Mouse (Mus musculus) intestine, postnatal 0 days (tissue): ENCODE measurements around the gene Clstn2. TPM values are rescaled to one million over a fixed set of nuclear protein-coding genes. Genes with fewer than 3 reads are reported as not detected.

Experiments
- ATAC-seq: fragments of 200-750 bp; cut with Nextera tagmentation; 2 replicates; pipeline ENCODE4 v1.8.0; 2017; ENCODE audit warnings: mild to moderate bottlenecking, moderate TSS enrichment, moderate library complexity
- H3K27ac ChIP-seq: fragments of 300-500 bp; sonication (generic); 2 replicates; pipeline ENCODE4 v1.5.1; 2014; ENCODE audit warnings: mild to moderate bottlenecking, low read depth, low read length, moderate library complexity
- H3K27me3 ChIP-seq: fragments of 300-500 bp; sonication (generic); replicated peaks from 2 replicates; pipeline ENCODE4 v1.6.1; 2014; ENCODE audit warnings: low read length, mixed read lengths; ENCODE audit not compliant: control insufficient read depth, insufficient read depth
- H3K36me3 ChIP-seq: fragments of 300-500 bp; sonication (generic); 2 replicates; pipeline ENCODE4 v1.6.1; 2014; ENCODE audit warnings: mild to moderate bottlenecking, moderate library complexity; ENCODE audit not compliant: control insufficient read depth, insufficient read depth
- H3K4me1 ChIP-seq: fragments of 300-500 bp; sonication (generic); replicated peaks from 2 replicates; pipeline ENCODE4 v1.6.1; 2014; ENCODE audit warnings: antibody characterized with exemption, low read length, mixed read lengths; ENCODE audit not compliant: control insufficient read depth, insufficient read depth
- H3K4me2 ChIP-seq: fragments of 300-500 bp; sonication (generic); replicated peaks from 2 replicates; pipeline ENCODE4 v1.6.1; 2014; ENCODE audit warnings: low read depth, mild to moderate bottlenecking, moderate library complexity
- H3K4me3 ChIP-seq: fragments of 300-500 bp; sonication (generic); 2 replicates; pipeline ENCODE4 v1.5.1; 2014; ENCODE audit warnings: low read depth, low read length
- H3K9ac ChIP-seq: fragments of 300-500 bp; sonication (generic); 2 replicates; pipeline ENCODE4 v1.6.1; 2014; ENCODE audit warnings: mild to moderate bottlenecking, low read depth, low read length
- H3K9me3 ChIP-seq: fragments of 300-500 bp; sonication (generic); 2 replicates; pipeline ENCODE4 v1.6.1; 2016; ENCODE audit warnings: mixed run types; ENCODE audit not compliant: control insufficient read depth
- CTCF ChIP-seq: sonication (generic); IDR thresholded peaks from 2 replicates; pipeline ENCODE4 v1.5.1; 2016; ENCODE audit warnings: low read depth, mild to moderate bottlenecking, control low read depth, antibody characterized with exemption, moderate library complexity
- whole genome bisulfite sequencing: fragments of 180-500 bp; shearing (Covaris S2); extraction: QIAGEN DNeasy Blood & Tissue Kit; methylation state at CpG from one replicate; pipeline ENCODE4 v1.1.7; 2014; 5-methylcytosine and 5-hydroxymethylcytosine counted together
- polyA plus RNA-seq: library from polyadenylated mRNA; unstranded; fragments of >200 nt; fragmentation: Nextera tagmentation; extraction: Ambion mirVana; gene quantifications from 2 replicates; pipeline ENCODE4 v1.2.1, GENCODE M21; 2015

Gene Clstn2
- polyA plus RNA-seq, 1 experiment from 2014 or later = 0.26 TPM

DNA sequence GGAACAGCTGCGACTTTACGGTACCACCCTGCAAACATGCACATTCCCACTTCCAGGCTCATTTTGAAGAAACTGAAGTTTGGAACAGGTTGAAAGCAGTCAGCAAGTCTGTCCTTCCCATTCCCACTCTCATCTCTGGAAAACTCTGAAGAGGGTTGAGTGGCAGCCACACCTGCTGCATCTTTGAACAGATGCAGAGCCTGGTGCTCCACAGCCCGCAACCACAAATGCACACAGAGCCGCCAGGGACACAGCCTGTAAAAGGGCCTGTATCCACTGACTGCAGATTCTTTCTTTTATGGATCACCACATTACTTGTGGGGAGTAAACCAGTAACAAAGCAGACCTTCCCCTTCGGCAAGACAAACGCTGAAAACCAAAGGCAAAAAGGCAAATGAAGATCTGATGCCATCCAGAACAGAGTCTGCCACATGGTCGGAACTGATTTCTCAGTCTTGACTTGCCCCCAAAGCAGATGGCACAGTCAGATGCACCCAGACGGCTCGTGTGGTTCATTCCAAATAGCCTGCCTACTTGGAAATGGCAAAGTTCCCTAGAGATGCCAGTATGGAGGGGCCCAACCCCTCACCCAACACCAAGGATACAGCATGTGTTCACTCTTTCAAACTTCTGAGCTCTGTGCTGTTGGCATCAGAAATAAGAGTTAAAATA, 394.2 kb downstream of the Clstn2 start:
- H3K4me3 ChIP-seq = no peak overlapping the region
- H3K4me1 ChIP-seq = no peaks in the 10 kb centered on the region
- WGBS = 92% methylated on average over 9 of the region's 9 CpGs
- H3K27me3 ChIP-seq = no peaks in the 10 kb centered on the region
- no peak overlapping the region for H3K27ac ChIP-seq
- no peaks in the 10 kb centered on the region for H3K9me3 ChIP-seq
- no peak for TF ChIP-seq CTCF
- H3K9ac ChIP-seq = no peak overlapping the region
- ATAC-seq = no peak
- H3K4me2 ChIP-seq = no peak overlapping the region
- H3K36me3 ChIP-seq = no peaks in the 10 kb centered on the region

DNA sequence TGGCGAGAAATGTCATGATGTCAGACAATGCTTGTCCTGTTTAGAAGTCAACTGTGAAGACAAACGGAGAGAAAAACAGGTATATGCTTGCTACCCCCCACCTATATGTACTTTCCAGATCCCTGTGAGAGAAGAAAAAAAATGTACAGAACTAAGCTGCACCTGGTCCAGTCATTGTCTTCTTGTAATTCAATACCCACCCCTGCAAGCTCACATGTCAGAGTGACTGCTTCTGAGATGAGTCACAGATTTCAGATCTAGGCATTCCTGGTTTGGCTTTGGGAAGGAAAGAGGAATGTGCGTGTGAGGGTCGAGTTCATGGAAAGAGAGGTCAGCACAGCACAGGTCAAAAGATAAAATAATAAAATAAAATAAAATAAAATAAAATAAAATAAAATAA, 397.6 kb downstream of the Clstn2 start:
- Histone ChIP-seq H3K36me3 (no peaks in the 10 kb centered on the region), H3K9ac (no peak overlapping the region), H3K4me2 (no peak overlapping the region), H3K4me1 (no peaks in the 10 kb centered on the region), H3K4me3 (no peak overlapping the region), H3K27ac (no peak overlapping the region), H3K27me3 (no peaks in the 10 kb centered on the region), H3K9me3 (no peaks in the 10 kb centered on the region)
- WGBS = 67% methylated on average over 4 of the region's 4 CpGs
- no peak for TF ChIP-seq CTCF
- ATAC-seq = no peak

DNA sequence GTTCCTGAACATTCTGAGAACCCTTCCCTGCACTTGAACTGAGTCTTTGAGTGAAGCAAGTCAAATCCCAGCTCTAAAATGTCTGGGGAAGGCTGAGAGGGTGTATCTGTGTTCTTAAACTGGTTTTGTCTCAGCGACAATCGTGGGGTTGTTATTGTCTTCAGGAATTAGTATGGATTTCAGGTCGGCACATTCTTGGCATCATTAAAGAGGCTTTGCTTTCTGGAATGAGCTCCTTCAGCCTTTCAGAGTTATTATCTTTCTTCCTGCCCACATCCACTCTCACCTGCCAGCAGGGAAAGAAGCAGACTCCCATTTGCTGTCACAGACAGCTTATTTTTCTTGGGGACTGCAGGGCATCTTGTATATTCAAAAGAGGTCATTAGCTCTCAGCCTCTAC, 398.1 kb downstream of the Clstn2 start:
- Histone ChIP-seq H3K4me1 (no peaks in the 10 kb centered on the region), H3K9me3 (no peaks in the 10 kb centered on the region), H3K4me3 (no peak overlapping the region), H3K4me2 (no peak overlapping the region), H3K27ac (no peak overlapping the region), H3K36me3 (no peaks in the 10 kb centered on the region), H3K9ac (no peak overlapping the region), H3K27me3 (no peaks in the 10 kb centered on the region)
- TF ChIP-seq CTCF = no peak
- ATAC-seq = no peak
- WGBS = 76% methylated on average over 3 of the region's 3 CpGs

DNA sequence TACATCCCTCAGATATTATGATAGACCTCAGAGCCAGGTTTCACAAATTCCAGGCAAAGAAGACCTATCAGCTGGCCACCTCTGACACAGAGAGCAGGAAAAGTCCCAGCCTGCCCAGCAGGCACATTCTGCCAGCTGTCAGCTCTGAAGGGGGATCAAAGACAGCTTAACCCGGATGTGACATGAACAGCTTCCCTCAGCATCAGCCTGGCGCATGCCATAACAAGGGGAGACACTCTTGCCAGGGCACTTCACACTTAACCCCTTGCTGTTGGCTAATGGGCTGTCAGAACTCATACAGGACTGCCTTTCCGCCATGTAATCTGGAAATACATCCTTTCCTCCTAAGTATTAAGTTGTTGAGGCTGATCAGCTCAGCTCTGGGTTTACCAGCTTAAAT, 403.8 kb downstream of the Clstn2 start:
- H3K4me3 ChIP-seq = no peak overlapping the region
- no peaks in the 10 kb centered on the region for H3K27me3 ChIP-seq
- H3K4me2 ChIP-seq = no peak overlapping the region
- H3K27ac ChIP-seq = no peak overlapping the region
- no peaks in the 10 kb centered on the region for H3K4me1 ChIP-seq
- no peak overlapping the region for H3K9ac ChIP-seq
- TF ChIP-seq CTCF = no peak
- H3K9me3 ChIP-seq = no peaks in the 10 kb centered on the region
- H3K36me3 ChIP-seq = no peaks in the 10 kb centered on the region
- 66% methylated on average over 3 of the region's 3 CpGs for WGBS
- ATAC-seq = no peak

DNA sequence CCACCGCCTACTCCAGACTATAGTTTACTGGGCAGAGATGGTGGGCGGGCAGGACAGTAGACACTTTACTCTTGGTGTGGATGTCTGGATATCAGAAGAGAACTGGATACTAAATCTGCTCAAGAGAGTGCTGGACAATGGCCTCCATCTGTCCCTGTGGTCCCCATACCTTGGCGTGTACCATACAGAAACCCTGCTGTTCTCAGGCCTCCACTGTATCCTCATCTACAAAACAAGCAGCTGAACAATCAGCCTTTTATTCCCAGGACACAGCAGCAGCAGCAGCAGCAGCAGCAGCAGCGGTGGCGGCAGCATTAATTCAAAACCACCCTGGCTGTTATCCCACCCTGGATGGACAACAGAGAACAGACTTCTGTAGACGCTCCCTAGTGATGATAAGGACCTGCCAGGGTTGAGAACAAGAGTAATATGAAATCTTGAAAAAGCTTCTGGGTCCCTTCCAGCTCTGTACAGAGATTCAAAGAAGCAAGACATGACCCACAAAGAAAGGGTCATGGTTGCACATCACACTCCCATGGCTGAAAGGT, 404.5 kb downstream of the Clstn2 start:
- no peak overlapping the region for H3K27ac ChIP-seq
- no peaks in the 10 kb centered on the region for H3K4me1 ChIP-seq
- H3K4me3 ChIP-seq = no peak overlapping the region
- TF ChIP-seq CTCF = no peak
- no peak overlapping the region for H3K9ac ChIP-seq
- no peaks in the 10 kb centered on the region for H3K27me3 ChIP-seq
- 73% methylated on average over 6 of the region's 6 CpGs for WGBS
- H3K4me2 ChIP-seq = no peak overlapping the region
- no peaks in the 10 kb centered on the region for H3K9me3 ChIP-seq
- ATAC-seq = no peak
- no peaks in the 10 kb centered on the region for H3K36me3 ChIP-seq

DNA sequence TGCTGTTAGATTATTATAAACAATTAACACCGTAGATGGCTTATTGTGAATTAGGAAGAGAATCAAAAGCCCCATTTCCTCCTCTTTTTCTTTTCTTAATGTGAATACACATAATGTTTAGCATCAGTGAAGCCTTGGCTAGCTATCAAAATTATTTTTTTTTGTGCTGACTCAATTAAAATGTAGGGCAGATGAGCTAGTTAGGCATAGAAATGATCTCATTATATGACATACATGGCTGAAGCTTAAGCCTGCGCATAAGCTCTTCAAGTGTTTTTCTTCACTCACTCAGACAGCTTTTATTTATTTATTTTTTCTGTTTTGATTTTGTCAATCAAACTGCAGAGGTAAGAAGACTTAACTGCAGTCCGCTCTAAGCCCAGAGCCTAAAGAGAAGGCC, 405.1 kb downstream of the Clstn2 start:
- Histone ChIP-seq H3K4me3 (no peak overlapping the region), H3K4me1 (no peaks in the 10 kb centered on the region), H3K36me3 (no peaks in the 10 kb centered on the region), H3K27me3 (no peaks in the 10 kb centered on the region), H3K9ac (no peak overlapping the region), H3K9me3 (no peaks in the 10 kb centered on the region), H3K27ac (no peak overlapping the region), H3K4me2 (no peak overlapping the region)
- no peak for TF ChIP-seq CTCF
- 84% methylated on average over 3 of the region's 3 CpGs for WGBS
- no peak for ATAC-seq
